Mouse (Mus musculus) heart, adult 8-10 months (tissue): ENCODE measurements around the gene F830045P16Rik. TPM values are rescaled to one million over a fixed set of nuclear protein-coding genes. Genes with fewer than 3 reads are reported as not detected.

Source experiments
- DNase-seq: peaks from one replicate; pipeline ENCODE4 v3.0.0; 2022; ENCODE audit warnings: low spot score
- total RNA-seq, 4 experiments: library from RNA; stranded (reverse); gene quantifications; 2 replicates each; pipeline ENCODE4 v1.2.4; 2022

F830045P16Rik gene
- total RNA-seq, 4 experiments from 2014 or later, result 0.16 to 0.22 TPM; not detected in 2

- DNase-seq, result no peak
Observed at GRCm38 (mm10) chr2:129545596-129545995, 9.2 kb upstream of the F830045P16Rik start.

- no peak for DNase-seq
Observed at GRCm38 (mm10) chr2:129544919-129545318, 8.5 kb upstream of the F830045P16Rik start.

- DNase-seq, result no peak
Observed at GRCm38 (mm10) chr2:129544448-129544847, 8.0 kb upstream of the F830045P16Rik start.

- DNase-seq, result no peak
Observed at GRCm38 (mm10) chr2:129540036-129540435, 3.6 kb upstream of the F830045P16Rik start.

GRCm38 (mm10) chr2:129539175-129539574, 2.8 kb upstream of the F830045P16Rik start:
- DNase-seq, result no peak

GRCm38 (mm10) chr2:129537926-129538325, 1.5 kb upstream of the F830045P16Rik start:
- no peak for DNase-seq

GRCm38 (mm10) chr2:129537360-129537759, 958 bp upstream of the F830045P16Rik start:
- DNase-seq, result no peak

- no peak for DNase-seq
Observed at GRCm38 (mm10) chr2:129536926-129537325, 524 bp upstream of the F830045P16Rik start.

GRCm38 (mm10) chr2:129534886-129535591, 1.4 kb downstream of the F830045P16Rik start:
- DNase-seq, result no peak

- DNase-seq, result no peak
Observed at GRCm38 (mm10) chr2:129531890-129532289, 4.5 kb downstream of the F830045P16Rik start.

GRCm38 (mm10) chr2:129531102-129531501, 5.3 kb downstream of the F830045P16Rik start:
- DNase-seq, result no peak

- DNase-seq, result peak; percentile 68
Observed at GRCm38 (mm10) chr2:129529297-129530209, 6.8 kb downstream of the F830045P16Rik start.

- no peak for DNase-seq
Observed at GRCm38 (mm10) chr2:129527916-129528315, 8.5 kb downstream of the F830045P16Rik start.

GRCm38 (mm10) chr2:129526322-129526721, 10.1 kb downstream of the F830045P16Rik start:
- DNase-seq, result no peak

GRCm38 (mm10) chr2:129525644-129526043, 10.8 kb downstream of the F830045P16Rik start:
- DNase-seq, result no peak

- DNase-seq, result no peak
Observed at GRCm38 (mm10) chr2:129518526-129518925, 17.9 kb downstream of the F830045P16Rik start.

GRCm38 (mm10) chr2:129514923-129515920, 21.2 kb downstream of the F830045P16Rik start:
- DNase-seq, result no peak

- DNase-seq, result no peak
Observed at GRCm38 (mm10) chr2:129514401-129514667, 22.1 kb downstream of the F830045P16Rik start.

- DNase-seq, result no peak
Observed at GRCm38 (mm10) chr2:129513546-129514400, 22.6 kb downstream of the F830045P16Rik start.

GRCm38 (mm10) chr2:129512147-129512546, 24.3 kb downstream of the F830045P16Rik start:
- DNase-seq, result peak; percentile 34

GRCm38 (mm10) chr2:129502641-129503040, 33.8 kb downstream of the F830045P16Rik start:
- DNase-seq, result peak; percentile 60
